Mouse (Mus musculus) ES-E14 (cell line): ENCODE measurements at regions not wholly inside any gene's neighbourhood (a gene's known extent, or its start where the extent isn't known, plus 50 kb on each side); places are given as distances from the start of the nearest gene placed in this dataset.

Source experiments
- CHD2 ChIP-seq: IDR thresholded peaks from 2 replicates; pipeline ENCODE4 v1.6.1; 2014; ENCODE audit warnings: mild to moderate bottlenecking, low read depth, low read length, inconsistent platforms
- HCFC1 ChIP-seq: IDR thresholded peaks from 2 replicates; pipeline ENCODE4 v1.6.1; 2012; ENCODE audit warnings: low read length, inconsistent platforms, borderline replicate concordance; ENCODE audit not compliant: insufficient read depth
- MAFK ChIP-seq: IDR thresholded peaks from 2 replicates; pipeline ENCODE4 v1.6.1; 2014; ENCODE audit warnings: mild to moderate bottlenecking, low read depth, low read length, inconsistent platforms; ENCODE audit not compliant: insufficient read depth
- ZC3H11A ChIP-seq: IDR thresholded peaks from 2 replicates; pipeline ENCODE4 v1.6.1; 2012; ENCODE audit warnings: low read depth, mild to moderate bottlenecking, inconsistent platforms, low read length, borderline replicate concordance
- ZNF384 ChIP-seq: IDR thresholded peaks from 2 replicates; pipeline ENCODE4 v1.6.1; 2012; ENCODE audit warnings: low read depth, low read length, inconsistent platforms

DNA sequence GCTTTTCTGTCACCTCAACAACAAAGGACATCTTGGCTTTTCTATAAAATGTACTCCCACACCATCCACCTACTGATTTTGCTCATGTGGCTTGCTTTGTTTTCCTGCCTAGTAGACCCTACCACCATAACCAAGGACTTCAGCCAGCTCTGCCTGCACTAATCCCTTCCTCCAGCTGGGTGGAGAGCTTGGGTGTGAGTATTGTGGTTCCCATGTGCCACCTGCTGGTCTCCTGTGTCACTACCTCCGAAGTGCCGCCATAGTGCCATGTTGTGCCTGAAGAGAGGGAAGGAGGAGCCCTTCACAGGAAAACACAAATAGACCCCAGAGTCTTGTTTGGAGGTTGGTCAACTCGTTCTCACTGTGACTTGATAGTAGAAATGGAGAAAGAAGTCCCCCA is 181.3 kb upstream of the Spaca1 start:
- TF ChIP-seq ZC3H11A (peak; percentile 97), HCFC1 (no peak), ZNF384 (no peak), MAFK (no peak), CHD2 (no peak)
